Mouse (Mus musculus) thymus, adult 2 months (tissue): ENCODE measurements around the gene Sec14l3. TPM values are rescaled to one million over a fixed set of nuclear protein-coding genes. Genes with fewer than 3 reads are reported as not detected.

Source experiments
- DNase-seq: peaks from one replicate; pipeline ENCODE4 v3.0.0; 2021
- H3K27ac ChIP-seq: fragments of 200-500 bp; 2 replicates; pipeline ENCODE4 v1.5.1; 2012; ENCODE audit warnings: low read length, control low read depth; ENCODE audit not compliant: control insufficient read depth, insufficient read depth
- H3K27me3 ChIP-seq: fragments of 200-500 bp; 2 replicates; pipeline ENCODE4 v1.6.1; 2012; ENCODE audit warnings: mild to moderate bottlenecking, low read length, moderate library complexity, mixed read lengths; ENCODE audit not compliant: control insufficient read depth, insufficient read depth
- H3K36me3 ChIP-seq: fragments of 200-500 bp; 2 replicates; pipeline ENCODE4 v1.6.1; 2012; ENCODE audit warnings: mild to moderate bottlenecking, low read length, moderate library complexity; ENCODE audit not compliant: control insufficient read depth, insufficient read depth
- H3K4me1 ChIP-seq: fragments of 200-500 bp; replicated peaks from 2 replicates; pipeline ENCODE4 v1.6.1; 2012; ENCODE audit warnings: low read length; ENCODE audit not compliant: control insufficient read depth, insufficient read depth
- H3K4me3 ChIP-seq: fragments of 200-500 bp; 2 replicates; pipeline ENCODE4 v1.5.1; 2012; ENCODE audit warnings: mild to moderate bottlenecking, low read length, control low read depth, moderate library complexity; ENCODE audit not compliant: control insufficient read depth, insufficient read depth
- CTCF ChIP-seq: fragments of 200-500 bp; IDR thresholded peaks from 2 replicates; pipeline ENCODE4 v1.5.1; 2012; ENCODE audit warnings: mild to moderate bottlenecking, control low read depth, low read length, moderate library complexity, borderline replicate concordance; ENCODE audit not compliant: control insufficient read depth, poor library complexity, insufficient read depth; ENCODE audit errors: extremely low read depth
- POLR2A ChIP-seq: fragments of 200-500 bp; IDR thresholded peaks from 2 replicates; pipeline ENCODE4 v1.6.1; 2012; ENCODE audit warnings: mild to moderate bottlenecking, low read length, control low read depth, moderate library complexity; ENCODE audit not compliant: control insufficient read depth, poor library complexity, insufficient read depth; ENCODE audit errors: extremely low read depth
- WGBS: fragments of 180-500 bp; shearing (Covaris S2); methylation state at CpG from one replicate; pipeline ENCODE4 v1.1.7; 2018; 5-methylcytosine and 5-hydroxymethylcytosine counted together
- polyA plus RNA-seq: library from polyadenylated mRNA; depleted of rRNA; stranded (reverse); fragments of >200 nt; gene quantifications from 2 replicates; pipeline ENCODE4 v1.2.3, GENCODE M21; 2012

The Sec14l3 gene
- polyA plus RNA-seq, 1 experiment: 0.49 TPM

- H3K27ac ChIP-seq: no peak overlapping the region
- no peak for DNase-seq
- 85% methylated on average over 7 of the region's 7 CpGs for WGBS
These were observed 13.8 kb downstream of the Sec14l3 start for GRCm38 (mm10) chr11:4078267-4078933.

GRCm38 (mm10) chr11:4080219-4080618 lies 15.6 kb downstream of the Sec14l3 start:
- WGBS: 16% methylated on average over 4 of the region's 4 CpGs

More at GRCm38 (mm10) chr11:4078267-4078933, 13.8 kb downstream of the Sec14l3 start:
- Histone ChIP-seq H3K27me3 (no peaks in the 10 kb centered on the region), H3K36me3 (no peaks in the 10 kb centered on the region), H3K4me3 (no peak overlapping the region), H3K4me1 (no peaks in the 10 kb centered on the region)
- TF ChIP-seq POLR2A: no peak
- TF ChIP-seq CTCF: no peak

GRCm38 (mm10) chr11:4083316-4084078 lies 18.9 kb downstream of the Sec14l3 start:
- H3K27me3 ChIP-seq: no peaks in the 10 kb centered on the region
- TF ChIP-seq CTCF (no peak), POLR2A (no peak)
- no peak overlapping the region for H3K27ac ChIP-seq
- WGBS: 47% methylated on average over 5 of the region's 5 CpGs
- no peaks in the 10 kb centered on the region for H3K36me3 ChIP-seq
- no peak overlapping the region for H3K4me3 ChIP-seq
- DNase-seq: peak; percentile 35
- H3K4me1 ChIP-seq: no peaks in the 10 kb centered on the region

More at GRCm38 (mm10) chr11:4080219-4080618, 15.6 kb downstream of the Sec14l3 start:
- no peaks in the 10 kb centered on the region for H3K4me1 ChIP-seq
- no peaks in the 10 kb centered on the region for H3K36me3 ChIP-seq
- TF ChIP-seq CTCF: peak; percentile 55; the same call in 1 of the 2 replicates
- TF ChIP-seq POLR2A: no peak
- peak; percentile 60 for DNase-seq
- H3K4me3 ChIP-seq: no peak overlapping the region
- no peaks in the 10 kb centered on the region for H3K27me3 ChIP-seq
- no peak overlapping the region for H3K27ac ChIP-seq

GRCm38 (mm10) chr11:4086246-4086645 lies 21.6 kb downstream of the Sec14l3 start:
- TF ChIP-seq CTCF: no peak
- no peak for TF ChIP-seq POLR2A
- H3K27me3 ChIP-seq: no peaks in the 10 kb centered on the region
- no peak overlapping the region for H3K27ac ChIP-seq
- no peaks in the 10 kb centered on the region for H3K36me3 ChIP-seq
- no peaks in the 10 kb centered on the region for H3K4me1 ChIP-seq
- DNase-seq: no peak
- H3K4me3 ChIP-seq: no peak overlapping the region
- 69% methylated on average over 1 of the region's 1 CpGs for WGBS

GRCm38 (mm10) chr11:4087267-4087666 lies 22.6 kb downstream of the Sec14l3 start:
- Histone ChIP-seq H3K27ac (no peak overlapping the region), H3K4me1 (no peaks in the 10 kb centered on the region), H3K4me3 (no peak overlapping the region), H3K36me3 (no peaks in the 10 kb centered on the region), H3K27me3 (no peaks in the 10 kb centered on the region)
- no peak for DNase-seq
- TF ChIP-seq POLR2A: no peak
- TF ChIP-seq CTCF: no peak
- WGBS: 77% methylated on average over 2 of the region's 2 CpGs

GRCm38 (mm10) chr11:4093459-4094377 lies 29.1 kb downstream of the Sec14l3 start:
- TF ChIP-seq POLR2A (no peak), CTCF (no peak)
- Histone ChIP-seq H3K4me1 (peaks cover 20% of the 10 kb centered on the region), H3K4me3 (no peak overlapping the region), H3K27ac (no peak overlapping the region), H3K27me3 (no peaks in the 10 kb centered on the region), H3K36me3 (no peaks in the 10 kb centered on the region)
- DNase-seq: no peak
- 92% methylated on average over 18 of the region's 18 CpGs for WGBS
